Mouse (Mus musculus) urinary bladder, adult 18-20 months (tissue): Measurements from ENCODE around the gene Olfr1432.
"Not testable (repeated sequence)": the region's sequence is repeated elsewhere in the genome, so short reads cannot be mapped to it uniquely, and the experiment has no call there.

Source experiments
- DNase-seq, 2 experiments: peaks; one replicate each; pipeline ENCODE4 v3.0.0; 2022; ENCODE audit warnings: low spot score in 2 of 2, mixed read lengths in 2 of 2

The Olfr1432 gene

DNA sequence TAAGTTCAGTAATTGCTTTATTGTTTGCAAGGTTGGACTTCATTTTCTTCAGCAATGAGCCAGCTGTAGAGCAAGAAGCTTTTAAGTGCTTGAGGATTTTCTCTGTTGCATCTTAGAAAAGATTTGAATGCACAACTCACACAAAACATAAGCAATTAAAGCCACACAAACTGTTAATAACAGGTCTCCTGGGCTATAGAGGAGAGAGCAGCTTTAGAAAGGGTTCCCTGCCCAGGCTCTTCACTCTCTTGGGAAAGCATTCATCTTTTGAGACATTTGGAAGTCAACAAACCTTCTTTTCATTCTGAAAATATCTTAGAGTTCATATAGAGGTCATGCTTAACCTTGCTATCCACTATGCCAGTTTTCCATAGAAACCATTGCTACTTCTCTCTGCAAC lies at the start of gene Olfr1432:
TSS of gene Olfr1432 (minus strand) at position 101 of the 400 bp plus-strand sequence.
- not testable (repeated sequence) for DNase-seq

DNA sequence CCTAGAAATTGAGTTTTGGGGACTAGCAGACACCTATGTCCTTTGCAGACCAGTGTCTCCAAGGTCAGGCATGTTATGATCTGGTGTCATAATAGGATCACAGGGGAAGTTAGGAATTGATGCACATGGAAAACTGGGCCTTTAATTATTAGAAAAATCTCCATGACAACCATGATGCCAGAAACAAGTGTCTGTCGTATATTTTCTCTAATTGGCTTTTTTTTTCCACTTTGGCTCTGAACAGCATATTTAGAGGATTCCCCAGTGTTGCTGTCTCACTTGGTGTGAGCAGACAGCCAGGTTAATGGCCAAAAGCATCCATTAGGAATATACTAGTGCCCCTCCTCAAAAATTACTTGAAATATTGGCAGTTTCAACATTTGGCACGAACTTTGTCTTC lies 47.2 kb upstream of the Olfr1432 start, which contains the start of gene Olfr1434:
TSS of gene Olfr1434 (plus strand) at position 301 of the 400 bp plus-strand sequence.
- DNase-seq, result no peak

DNA sequence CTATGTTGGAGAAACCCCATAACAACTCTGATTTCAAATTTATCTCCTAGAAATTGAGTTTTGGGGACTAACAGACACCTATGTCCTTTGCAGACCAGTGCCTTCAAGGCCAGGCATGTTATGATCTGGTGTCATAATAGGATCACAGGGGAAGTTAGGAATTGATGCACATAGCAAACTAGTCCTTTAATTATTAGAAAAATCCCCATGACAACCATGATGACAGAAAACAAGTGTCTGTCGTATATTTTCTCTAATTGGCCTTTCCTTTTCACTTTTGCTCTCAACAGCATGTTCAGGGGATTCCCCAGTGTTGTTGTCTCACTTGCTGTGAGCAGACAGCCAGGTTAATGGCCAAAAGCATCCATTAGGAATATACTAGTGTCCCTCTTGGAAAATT lies 28.3 kb upstream of the Olfr1432 start, which contains the start of gene Olfr235:
TSS of gene Olfr235 (plus strand) at position 301 of the 400 bp plus-strand sequence.
- no peak for DNase-seq

DNA sequence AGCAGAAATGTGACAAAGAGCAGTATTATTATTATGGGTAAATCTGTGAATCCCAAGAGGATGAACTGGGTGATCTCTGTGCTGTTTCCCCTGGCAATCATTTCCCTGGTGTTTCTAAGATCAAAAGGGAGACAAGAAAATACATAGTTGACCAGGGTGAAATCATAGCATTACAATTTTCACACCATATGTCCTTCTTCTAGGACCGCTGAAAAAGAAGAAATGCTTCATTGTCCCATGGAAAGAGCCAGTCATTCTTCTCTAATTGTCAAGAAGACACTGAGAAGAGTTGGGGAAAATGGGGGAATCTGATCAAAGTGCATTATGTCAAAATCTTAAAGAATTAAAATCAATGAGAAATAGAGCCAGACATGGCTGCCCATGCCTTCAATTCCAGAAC lies 9.2 kb upstream of the Olfr1432 start, which contains the start of gene Olfr262:
TSS of gene Olfr262 (minus strand) at position 101 of the 400 bp plus-strand sequence.
- no peak for DNase-seq

DNA sequence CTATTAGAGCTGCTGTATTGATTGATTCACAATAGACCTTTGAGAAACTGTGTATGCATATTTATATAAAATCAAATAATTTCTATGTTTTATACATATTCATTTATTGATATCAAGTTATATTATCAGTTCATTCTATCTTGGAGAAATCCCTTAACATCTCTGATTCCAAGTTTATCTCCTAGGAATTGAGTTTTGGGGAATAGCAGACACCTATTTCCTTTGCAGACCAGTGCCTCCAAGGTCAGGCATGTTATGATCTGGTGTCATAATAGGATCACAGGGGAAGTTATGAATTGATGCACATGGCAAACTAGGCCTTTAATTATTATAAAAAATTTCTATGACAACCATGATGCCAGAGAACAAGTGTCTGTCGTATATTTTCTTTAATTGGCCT lies 32.1 kb downstream of the Olfr1432 start, which contains the start of gene Olfr1431:
TSS of gene Olfr1431 (plus strand) at position 301 of the 400 bp plus-strand sequence.
- no peak for DNase-seq

DNA sequence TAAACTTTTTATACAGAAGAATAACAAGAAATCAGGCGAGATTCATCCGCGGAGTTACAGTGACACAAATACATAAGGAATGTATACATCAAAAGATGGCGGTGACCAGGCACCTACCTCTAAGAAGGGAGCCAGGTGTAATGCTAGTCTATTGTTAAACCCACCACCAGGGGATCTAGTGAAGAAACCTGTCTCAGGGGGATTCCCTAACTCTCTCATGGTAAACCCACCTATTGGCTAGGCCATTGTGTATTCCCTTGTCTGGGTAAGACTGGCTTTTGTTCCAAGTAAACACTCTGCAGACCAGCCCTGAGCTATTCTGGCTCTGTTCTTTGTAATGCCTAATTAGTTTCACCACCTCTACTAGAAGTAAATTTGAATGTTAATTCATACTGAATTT lies 33.3 kb downstream of the Olfr1432 start:
- DNase-seq, result not testable (repeated sequence)
